Mouse (Mus musculus) erythroblast, adult 5-6 weeks (primary cell): ENCODE data around the gene Olfr1009. TPM values are rescaled to one million over a fixed set of nuclear protein-coding genes. Genes with fewer than 3 reads are reported as not detected.
"Not testable (repeated sequence)": the region's sequence is repeated elsewhere in the genome, so short reads cannot be mapped to it uniquely, and the experiment has no call there.

Experiments used
- ATAC-seq: replicated peaks from 2 replicates; pipeline ENCODE4 v1.8.0; 2016; ENCODE audit warnings: moderate number of reproducible peaks, mild to moderate bottlenecking, moderate TSS enrichment, inconsistent platforms; ENCODE audit not compliant: poor library complexity, low FRiP score, severe bottlenecking
- total RNA-seq, 2 experiments: library from RNA; stranded (forward) in 1 of 2; stranded (reverse) in 1 of 2; fragments of 150-400 nt in 1 of 2; fragments of 200-764, 138-1000 nt in 1 of 2; gene quantifications; 2 replicates each; pipeline versions ENCODE4 v1.2.3 to v1.2.4; 2015 to 2017; ENCODE audit warnings: low replicate concordance in 2 of 2

Olfr1009 gene
- total RNA-seq (2015; ENCODE audit: low replicate concordance) (not detected in 2 replicates), total RNA-seq (2017; ENCODE audit: low replicate concordance) (not detected in 2 replicates)

DNA sequence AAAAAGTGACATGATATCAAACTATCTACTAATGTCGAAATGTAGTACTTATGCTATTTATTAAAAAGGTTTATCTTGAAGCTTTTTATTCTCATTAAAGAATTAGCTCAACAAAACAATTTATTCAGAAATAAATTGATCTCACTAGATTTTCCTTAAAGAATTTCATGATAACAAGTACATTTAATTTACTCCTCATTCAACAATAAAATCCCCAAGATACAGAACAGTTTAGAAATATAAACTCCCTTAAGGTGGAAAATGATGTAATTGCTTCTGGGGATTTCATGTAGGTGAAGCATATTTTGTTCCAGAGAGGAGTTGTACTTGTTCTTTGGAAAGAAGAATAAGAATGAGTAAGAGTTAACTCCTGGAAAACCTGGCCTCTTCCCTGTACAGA is at the start of gene Olfr1009:
TSS of gene Olfr1009 (plus strand) at position 301 of the 400 bp plus-strand sequence.
- ATAC-seq, result no peak

DNA sequence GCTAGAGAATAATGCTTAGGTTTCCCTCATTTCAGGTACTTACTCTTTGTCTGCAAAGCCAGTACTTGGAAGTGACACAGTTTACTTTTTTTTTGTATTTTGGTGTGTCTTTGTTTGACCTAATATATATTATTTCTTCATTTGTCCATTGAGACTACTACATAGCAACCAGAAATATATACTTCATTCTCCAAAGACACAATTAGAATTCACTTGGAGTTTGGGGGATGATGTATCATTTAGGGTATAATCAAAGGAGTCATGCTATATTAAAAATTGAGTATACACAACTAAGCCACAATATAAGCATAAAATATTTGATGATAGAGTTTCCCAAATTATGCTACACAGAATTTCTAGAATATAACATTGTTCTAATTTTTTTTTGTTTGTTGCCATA is 36.6 kb upstream of the Olfr1009 start, which contains the start of gene Olfr1006:
TSS of gene Olfr1006 (minus strand) at position 101 of the 400 bp plus-strand sequence.
- no peak for ATAC-seq

DNA sequence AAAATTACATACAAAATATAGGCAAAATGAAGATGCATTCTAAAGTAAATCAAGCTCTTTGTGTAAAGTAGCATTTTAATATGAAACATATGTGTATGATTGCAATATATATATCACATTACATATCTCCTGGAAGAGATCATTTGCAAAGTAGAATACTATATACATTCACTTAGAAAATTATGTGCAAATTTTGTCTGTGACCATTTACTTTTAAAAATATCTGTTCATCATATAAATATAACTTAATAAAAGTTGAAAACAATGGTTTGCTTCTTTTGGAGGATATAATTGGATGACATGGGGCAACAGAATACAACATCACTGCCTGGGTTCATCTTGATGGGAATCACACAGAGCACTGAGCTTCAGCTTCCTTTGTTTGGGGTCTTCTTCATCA is 26.1 kb upstream of the Olfr1009 start, which contains the start of gene Olfr1008:
TSS of gene Olfr1008 (plus strand) at position 301 of the 400 bp plus-strand sequence.
- no peak for ATAC-seq

DNA sequence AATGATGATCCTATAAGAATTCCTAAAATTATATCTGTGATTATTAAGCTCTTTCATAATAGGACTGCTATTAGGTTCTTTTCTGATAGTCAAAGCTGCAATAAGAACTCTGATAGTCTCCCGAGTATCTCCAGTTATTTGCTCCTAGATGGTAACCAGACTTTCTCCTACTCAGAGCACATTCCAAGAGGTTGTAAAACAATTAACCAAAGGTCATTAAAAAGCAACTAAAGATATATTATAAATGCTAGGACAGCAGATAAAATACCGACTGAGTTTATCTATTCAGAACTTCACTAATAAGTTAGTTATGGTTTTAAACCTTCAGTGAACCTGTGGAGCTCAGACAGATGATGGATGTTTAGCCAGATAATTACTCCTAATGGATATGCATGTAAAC is 4.5 kb upstream of the Olfr1009 start:
- not testable (repeated sequence) for ATAC-seq

DNA sequence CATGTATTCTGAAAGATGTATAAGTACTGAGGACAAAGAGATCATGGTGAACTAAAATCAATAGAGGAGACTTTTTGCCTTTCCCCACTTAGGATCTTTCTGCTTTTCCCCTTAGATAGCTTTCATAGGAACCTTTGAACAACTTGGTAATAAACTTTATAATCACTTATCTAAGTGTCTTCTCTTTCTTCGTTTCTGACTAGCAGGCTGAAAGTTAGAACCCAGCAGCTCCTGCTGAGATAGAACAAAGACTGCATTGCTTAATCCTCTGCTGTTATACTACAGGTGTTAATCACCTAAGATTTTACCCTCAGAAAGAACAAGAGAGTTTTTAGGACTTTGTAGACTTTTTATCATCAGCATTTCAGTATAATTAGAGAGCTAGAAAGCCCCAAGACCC is 4.1 kb upstream of the Olfr1009 start:
- ATAC-seq, result no peak

DNA sequence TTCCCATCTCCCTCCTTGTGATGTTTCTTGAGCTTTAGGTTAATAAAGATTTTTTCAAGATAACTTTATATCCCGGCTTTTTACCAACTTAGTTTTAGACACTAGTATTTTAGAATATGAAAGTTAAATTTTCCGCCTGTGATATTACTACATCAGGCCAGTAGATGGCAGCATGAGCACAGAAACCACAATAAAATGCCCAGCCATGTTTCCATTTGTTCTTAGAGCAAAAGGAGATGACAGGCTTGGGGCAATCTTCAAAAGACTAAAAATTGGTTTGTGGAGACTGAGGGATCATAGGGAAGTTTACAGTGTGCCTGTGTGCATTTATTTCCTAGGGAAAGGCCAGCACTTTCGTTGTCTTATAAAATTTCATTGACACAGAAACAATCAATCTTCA is 10.6 kb downstream of the Olfr1009 start:
- no peak for ATAC-seq

DNA sequence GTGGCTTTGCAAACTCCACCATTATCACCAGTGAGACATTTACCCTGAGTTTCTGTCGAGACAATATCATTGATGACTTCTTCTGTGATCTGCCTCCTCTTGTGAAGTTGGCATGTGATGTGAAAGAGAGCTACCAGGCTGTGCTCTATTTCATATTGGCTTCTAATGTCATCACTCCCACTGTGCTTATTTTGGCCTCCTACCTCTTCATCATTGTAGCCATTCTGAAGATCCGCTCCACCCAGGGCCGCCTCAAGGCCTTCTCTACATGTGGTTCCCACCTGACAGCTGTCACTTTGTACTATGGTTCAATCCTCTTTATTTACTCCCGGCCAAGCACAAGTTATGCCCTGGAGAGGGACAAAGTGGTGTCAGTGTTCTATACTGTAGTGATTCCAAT is 38.6 kb downstream of the Olfr1009 start:
- ATAC-seq, result no peak

DNA sequence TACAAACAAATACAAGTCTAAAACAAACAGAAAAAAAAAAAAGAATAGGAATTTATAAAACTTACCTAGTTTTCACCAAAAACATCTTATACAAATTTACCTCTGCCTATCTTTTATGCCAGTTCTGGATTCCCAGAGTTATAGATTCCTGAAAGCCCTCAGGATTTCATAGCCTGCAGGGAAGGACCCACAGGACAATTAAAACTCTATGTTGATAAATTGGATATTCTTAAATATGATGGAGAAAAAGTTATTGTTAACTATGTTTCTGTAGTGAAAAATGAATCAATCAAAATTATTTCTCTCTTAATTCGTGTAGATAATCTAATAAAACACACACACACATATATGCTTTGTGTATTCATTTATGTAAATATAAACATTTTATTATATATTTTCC is 47.4 kb downstream of the Olfr1009 start, which contains the start of gene Olfr1012:
TSS of gene Olfr1012 (minus strand) at position 101 of the 400 bp plus-strand sequence.
- no peak for ATAC-seq

DNA sequence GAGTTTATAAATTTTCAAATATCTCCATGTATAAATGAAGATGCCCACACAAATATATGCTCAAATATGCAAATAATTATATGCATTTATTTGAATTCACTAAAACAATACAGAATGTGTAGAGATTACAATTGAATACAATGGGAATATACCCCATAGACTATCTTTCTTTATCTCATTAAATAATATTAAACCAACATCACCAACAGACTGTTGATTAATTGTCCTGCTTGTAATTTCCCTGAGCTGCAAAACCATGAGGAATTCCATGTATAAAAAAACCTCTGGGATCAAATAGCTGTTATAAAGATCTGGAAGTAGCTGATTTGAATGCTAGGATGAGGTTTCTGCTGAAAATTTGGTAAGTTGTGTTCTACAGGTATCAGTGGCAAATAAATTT is 51.6 kb downstream of the Olfr1009 start, which contains the start of gene Olfr1013:
TSS of gene Olfr1013 (plus strand) at position 301 of the 400 bp plus-strand sequence.
- ATAC-seq, result no peak

DNA sequence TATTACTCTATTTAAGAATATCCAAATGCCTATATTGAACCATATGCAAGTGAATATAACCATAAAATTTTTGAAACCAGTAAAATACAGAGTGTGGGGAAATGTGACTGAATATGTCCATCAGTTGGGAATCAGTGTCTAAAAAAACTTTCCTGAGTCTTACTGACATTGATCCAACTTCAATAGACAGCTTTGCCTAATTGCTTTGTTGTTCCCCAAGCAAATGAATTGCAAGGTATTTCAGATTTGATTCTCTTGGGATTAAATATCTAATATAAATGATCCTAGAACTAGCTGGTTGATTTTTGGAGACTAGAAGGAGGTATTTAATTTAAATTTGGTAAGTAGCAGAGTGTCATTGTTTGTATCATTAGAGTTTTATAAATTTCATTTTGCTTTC is 57.2 kb downstream of the Olfr1009 start, which contains the start of gene Olfr1014:
TSS of gene Olfr1014 (plus strand) at position 301 of the 400 bp plus-strand sequence.
- ATAC-seq, result no peak

Other genes starting within 250 kb of the Olfr1009 start
- gene 4833423E24Rik, start 196.4 kb upstream of the Olfr1009 start, total RNA-seq (2015; ENCODE audit: low replicate concordance), result not detected in 2 replicates
- gene 4833423E24Rik, start 196.4 kb upstream of the Olfr1009 start, total RNA-seq (2017; ENCODE audit: low replicate concordance), result not detected in 2 replicates
- gene Olfr996, start 136.2 kb upstream of the Olfr1009 start, total RNA-seq (2015; ENCODE audit: low replicate concordance), result not detected in 2 replicates
- gene Olfr996, start 136.2 kb upstream of the Olfr1009 start, total RNA-seq (2017; ENCODE audit: low replicate concordance), result not detected in 2 replicates
- not detected in 2 replicates for gene Olfr998, start 126.5 kb upstream of the Olfr1009 start, total RNA-seq (2015; ENCODE audit: low replicate concordance)
- not detected in 2 replicates for gene Olfr998, start 126.5 kb upstream of the Olfr1009 start, total RNA-seq (2017; ENCODE audit: low replicate concordance)
- gene Olfr1000, start 103.5 kb upstream of the Olfr1009 start, total RNA-seq (2015; ENCODE audit: low replicate concordance), result not detected in 2 replicates
- not detected in 2 replicates for gene Olfr1000, start 103.5 kb upstream of the Olfr1009 start, total RNA-seq (2017; ENCODE audit: low replicate concordance)
- gene Olfr1002, start 64.7 kb upstream of the Olfr1009 start, total RNA-seq (2015; ENCODE audit: low replicate concordance), result not detected in 2 replicates
- not detected in 2 replicates for gene Olfr1002, start 64.7 kb upstream of the Olfr1009 start, total RNA-seq (2017; ENCODE audit: low replicate concordance)
- gene Olfr154, start 51.0 kb upstream of the Olfr1009 start, total RNA-seq (2015; ENCODE audit: low replicate concordance), result not detected in 2 replicates
- gene Olfr154, start 51.0 kb upstream of the Olfr1009 start, total RNA-seq (2017; ENCODE audit: low replicate concordance), result not detected in 2 replicates
- gene Olfr1006, start 36.7 kb upstream of the Olfr1009 start, total RNA-seq (2015; ENCODE audit: low replicate concordance), result not detected in 2 replicates
- not detected in 2 replicates for gene Olfr1006, start 36.7 kb upstream of the Olfr1009 start, total RNA-seq (2017; ENCODE audit: low replicate concordance)
- gene Olfr1008, start 26.0 kb upstream of the Olfr1009 start, total RNA-seq (2015; ENCODE audit: low replicate concordance), result not detected in 2 replicates
- not detected in 2 replicates for gene Olfr1008, start 26.0 kb upstream of the Olfr1009 start, total RNA-seq (2017; ENCODE audit: low replicate concordance)
- not detected in 2 replicates for gene Olfr1012, start 47.3 kb downstream of the Olfr1009 start, total RNA-seq (2015; ENCODE audit: low replicate concordance)
- gene Olfr1012, start 47.3 kb downstream of the Olfr1009 start, total RNA-seq (2017; ENCODE audit: low replicate concordance), result not detected in 2 replicates
- not detected in 2 replicates for gene Olfr1013, start 51.7 kb downstream of the Olfr1009 start, total RNA-seq (2015; ENCODE audit: low replicate concordance)
- gene Olfr1013, start 51.7 kb downstream of the Olfr1009 start, total RNA-seq (2017; ENCODE audit: low replicate concordance), result not detected in 2 replicates
- not detected in 2 replicates for gene Olfr1014, start 57.3 kb downstream of the Olfr1009 start, total RNA-seq (2015; ENCODE audit: low replicate concordance)
- not detected in 2 replicates for gene Olfr1014, start 57.3 kb downstream of the Olfr1009 start, total RNA-seq (2017; ENCODE audit: low replicate concordance)
- gene Olfr1015, start 66.6 kb downstream of the Olfr1009 start, total RNA-seq (2015; ENCODE audit: low replicate concordance), result not detected in 2 replicates
- gene Olfr1015, start 66.6 kb downstream of the Olfr1009 start, total RNA-seq (2017; ENCODE audit: low replicate concordance), result 1.1 TPM in 1 of 2 replicates, not detected in the other
- not detected in 2 replicates for gene Olfr1016, start 87.1 kb downstream of the Olfr1009 start, total RNA-seq (2015; ENCODE audit: low replicate concordance)
- gene Olfr1016, start 87.1 kb downstream of the Olfr1009 start, total RNA-seq (2017; ENCODE audit: low replicate concordance), result 1.4 TPM in 1 of 2 replicates, not detected in the other
- gene Olfr1018, start 103.1 kb downstream of the Olfr1009 start, total RNA-seq (2015; ENCODE audit: low replicate concordance), result not detected in 2 replicates
- gene Olfr1018, start 103.1 kb downstream of the Olfr1009 start, total RNA-seq (2017; ENCODE audit: low replicate concordance), result not detected in 2 replicates
- not detected in 2 replicates for gene Olfr1019, start 130.1 kb downstream of the Olfr1009 start, total RNA-seq (2015; ENCODE audit: low replicate concordance)
- gene Olfr1019, start 130.1 kb downstream of the Olfr1009 start, total RNA-seq (2017; ENCODE audit: low replicate concordance), result not detected in 2 replicates
- not detected in 2 replicates for gene Olfr1020, start 131.6 kb downstream of the Olfr1009 start, total RNA-seq (2015; ENCODE audit: low replicate concordance)
- gene Olfr1020, start 131.6 kb downstream of the Olfr1009 start, total RNA-seq (2017; ENCODE audit: low replicate concordance), result not detected in 2 replicates
- not detected in 2 replicates for gene Olfr1022, start 153.2 kb downstream of the Olfr1009 start, total RNA-seq (2015; ENCODE audit: low replicate concordance)
- gene Olfr1022, start 153.2 kb downstream of the Olfr1009 start, total RNA-seq (2017; ENCODE audit: low replicate concordance), result not detected in 2 replicates
- not detected in 2 replicates for gene Olfr1023, start 170.2 kb downstream of the Olfr1009 start, total RNA-seq (2015; ENCODE audit: low replicate concordance)
- gene Olfr1023, start 170.2 kb downstream of the Olfr1009 start, total RNA-seq (2017; ENCODE audit: low replicate concordance), result not detected in 2 replicates
- not detected in 2 replicates for gene Olfr1024, start 189.6 kb downstream of the Olfr1009 start, total RNA-seq (2015; ENCODE audit: low replicate concordance)
- not detected in 2 replicates for gene Olfr1024, start 189.6 kb downstream of the Olfr1009 start, total RNA-seq (2017; ENCODE audit: low replicate concordance)
- not detected in 2 replicates for gene Olfr1025-ps1, start 199.8 kb downstream of the Olfr1009 start, total RNA-seq (2015; ENCODE audit: low replicate concordance)
- gene Olfr1025-ps1, start 199.8 kb downstream of the Olfr1009 start, total RNA-seq (2017; ENCODE audit: low replicate concordance), result not detected in 2 replicates
- not detected in 2 replicates for gene Olfr1026, start 206.1 kb downstream of the Olfr1009 start, total RNA-seq (2015; ENCODE audit: low replicate concordance)
- gene Olfr1026, start 206.1 kb downstream of the Olfr1009 start, total RNA-seq (2017; ENCODE audit: low replicate concordance), result not detected in 2 replicates
- not detected in 2 replicates for gene Olfr1028, start 235.0 kb downstream of the Olfr1009 start, total RNA-seq (2015; ENCODE audit: low replicate concordance)
- gene Olfr1028, start 235.0 kb downstream of the Olfr1009 start, total RNA-seq (2017; ENCODE audit: low replicate concordance), result 0.42 TPM in 1 of 2 replicates, not detected in the other